Mouse (Mus musculus) CD4-positive, CD25-positive, alpha-beta regulatory T cell, adult 2 months (primary cell): ENCODE results near the gene Lrrc7.

Experiments
- DNase-seq: peaks from one replicate; pipeline ENCODE4 v3.0.0-alpha.2; 2012; ENCODE audit warnings: low read depth, low spot score

Gene Lrrc7

DNA sequence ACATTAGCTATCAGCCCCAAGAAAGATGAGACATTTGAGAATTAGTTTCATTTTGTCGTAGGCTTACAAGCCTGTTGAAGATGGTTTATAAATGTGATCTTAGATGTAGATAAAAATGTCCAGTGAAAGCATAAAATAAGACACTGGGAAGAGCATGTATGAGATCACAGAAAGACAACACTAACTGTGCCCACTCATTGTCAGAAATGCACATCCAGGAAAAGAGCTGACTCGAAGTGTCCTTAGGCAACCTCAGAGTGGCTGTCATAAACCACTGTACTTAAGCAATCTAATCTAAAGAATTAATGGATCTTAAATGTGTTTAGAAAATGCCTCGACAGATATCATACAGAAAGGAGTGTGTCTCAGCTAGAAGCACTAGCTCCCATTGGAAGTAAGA, 196.2 kb downstream of the Lrrc7 start:
- DNase-seq = no peak

DNA sequence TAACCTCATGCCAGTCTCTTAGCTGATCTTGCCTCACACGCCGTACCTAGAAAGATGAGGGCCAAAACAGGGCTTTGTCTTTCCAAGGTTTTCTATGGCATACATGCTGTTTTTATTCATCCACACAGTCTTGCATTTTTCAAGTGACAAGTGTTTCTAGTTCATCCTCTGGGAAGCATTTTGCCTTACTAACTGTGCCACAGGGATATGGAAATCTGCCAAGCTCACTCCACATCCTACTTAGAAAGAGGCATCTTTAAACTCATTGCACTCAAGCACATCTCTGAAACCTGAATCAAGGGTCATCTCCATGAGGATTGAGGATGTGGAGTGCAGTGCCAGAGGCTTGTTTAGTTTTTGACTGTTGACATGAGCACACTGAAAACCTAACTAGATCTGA, 199.9 kb downstream of the Lrrc7 start:
- DNase-seq = no peak

DNA sequence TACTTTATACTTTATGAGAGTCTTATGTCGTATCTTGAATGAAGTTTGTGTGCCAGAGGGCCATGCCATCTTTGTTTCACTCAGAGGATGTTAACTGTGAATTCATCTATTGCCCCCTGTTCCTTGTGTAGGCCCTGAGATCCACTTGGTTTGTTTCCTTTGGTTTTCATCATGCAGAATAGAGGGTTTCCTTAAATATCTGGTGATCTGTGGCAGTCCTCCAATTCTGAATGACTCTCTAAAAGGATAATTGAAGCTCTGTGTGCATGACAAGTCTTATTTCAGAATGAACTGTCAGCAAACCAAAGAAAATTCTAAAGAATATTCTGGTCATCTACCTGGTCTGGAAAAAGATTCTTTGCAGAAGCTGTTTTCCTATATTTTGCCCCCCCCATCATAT, 205.3 kb downstream of the Lrrc7 start:
- no peak for DNase-seq

DNA sequence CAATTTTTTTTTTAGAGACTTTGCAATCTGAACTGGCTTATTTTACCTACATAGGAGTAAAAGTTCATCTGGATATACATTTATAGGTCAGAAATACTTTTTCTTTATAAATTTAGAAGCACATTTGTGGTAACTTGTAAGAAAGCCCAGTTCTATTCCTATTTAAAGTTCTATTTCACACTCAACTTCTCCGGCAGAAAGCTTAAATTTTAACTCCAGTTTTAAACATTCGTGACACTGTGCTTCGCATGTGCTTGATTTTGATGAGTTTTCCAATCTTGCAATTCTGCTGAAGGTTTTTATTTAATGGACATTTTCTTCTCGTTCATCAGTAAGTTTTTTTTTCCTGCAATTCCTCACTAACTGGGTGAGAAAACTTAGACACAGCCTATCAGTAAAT, 205.8 kb downstream of the Lrrc7 start:
- no peak for DNase-seq

DNA sequence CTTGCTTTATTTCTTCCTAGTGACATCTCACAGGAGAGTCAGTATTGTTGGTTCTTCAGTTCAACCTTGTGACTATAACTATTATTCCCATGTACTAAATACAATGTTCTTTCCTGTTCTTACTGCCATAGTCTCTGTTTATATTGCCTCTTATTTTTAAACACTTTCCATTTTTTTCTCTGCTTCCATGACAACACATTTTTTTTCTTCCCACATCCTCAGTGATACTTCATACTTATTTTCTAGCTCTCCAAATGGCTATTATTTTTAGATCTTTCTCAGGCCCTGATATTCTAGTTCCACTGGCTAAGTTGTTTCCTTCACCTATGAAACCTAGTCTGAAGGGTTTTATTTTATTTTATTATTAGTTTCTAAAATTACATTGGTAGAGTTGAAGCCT, 221.2 kb downstream of the Lrrc7 start:
- DNase-seq = no peak

DNA sequence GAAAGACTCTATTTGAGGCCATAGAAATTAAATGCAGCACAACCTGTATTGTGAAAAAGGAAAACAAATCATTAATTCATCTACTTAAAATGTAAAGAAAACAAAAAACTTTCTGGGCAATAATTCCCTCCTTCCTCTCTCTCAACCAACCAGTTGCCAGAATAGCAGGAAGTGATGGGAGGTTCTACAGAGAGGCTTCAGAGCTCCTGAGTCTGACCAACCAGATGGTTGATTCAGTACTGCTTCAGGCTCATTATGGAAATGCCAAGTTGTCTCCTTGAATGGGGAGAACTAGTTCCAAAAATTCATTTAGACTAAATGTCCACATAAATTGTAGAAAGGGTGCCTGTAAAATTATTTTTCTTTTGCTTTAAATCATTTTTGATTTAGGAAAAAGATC, 231.9 kb downstream of the Lrrc7 start:
- no peak for DNase-seq

DNA sequence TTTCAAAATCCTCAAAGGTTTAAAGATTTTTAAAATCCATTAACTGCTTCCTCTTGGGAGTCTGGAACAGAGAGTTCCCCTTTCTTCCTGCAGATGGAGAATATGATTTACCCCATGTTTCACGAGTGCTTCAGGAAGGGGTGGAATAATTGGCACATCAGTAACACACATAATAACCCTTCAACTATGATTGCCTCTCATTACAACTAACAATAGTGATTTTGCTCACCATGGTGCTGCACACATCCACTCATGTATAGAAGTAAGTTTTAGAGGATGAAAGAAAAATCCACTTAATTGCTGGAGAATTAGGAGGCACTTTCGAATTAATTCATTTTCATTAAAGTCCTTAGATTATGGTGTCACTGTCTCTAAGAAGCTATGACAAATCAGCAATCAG, 251.6 kb downstream of the Lrrc7 start:
- DNase-seq = no peak

DNA sequence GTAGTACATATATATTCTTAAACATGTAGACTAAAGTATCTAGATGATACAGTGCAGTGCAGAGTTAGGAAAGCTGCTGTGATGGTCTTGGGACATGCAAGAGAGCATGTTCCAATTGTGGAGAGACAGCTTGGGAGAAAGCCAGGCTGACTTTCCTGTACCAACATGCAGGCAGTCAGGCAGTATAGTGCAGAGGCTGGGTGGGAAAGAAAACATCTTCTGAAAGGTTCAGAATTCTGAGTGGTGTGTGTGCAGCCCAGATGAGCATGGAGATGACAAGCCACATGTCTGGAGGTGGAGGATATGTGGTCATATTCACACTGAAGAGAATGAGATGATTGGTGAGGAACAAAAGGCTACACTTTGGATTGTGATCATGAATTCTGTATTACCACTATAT, 254.6 kb downstream of the Lrrc7 start:
- DNase-seq = no peak

DNA sequence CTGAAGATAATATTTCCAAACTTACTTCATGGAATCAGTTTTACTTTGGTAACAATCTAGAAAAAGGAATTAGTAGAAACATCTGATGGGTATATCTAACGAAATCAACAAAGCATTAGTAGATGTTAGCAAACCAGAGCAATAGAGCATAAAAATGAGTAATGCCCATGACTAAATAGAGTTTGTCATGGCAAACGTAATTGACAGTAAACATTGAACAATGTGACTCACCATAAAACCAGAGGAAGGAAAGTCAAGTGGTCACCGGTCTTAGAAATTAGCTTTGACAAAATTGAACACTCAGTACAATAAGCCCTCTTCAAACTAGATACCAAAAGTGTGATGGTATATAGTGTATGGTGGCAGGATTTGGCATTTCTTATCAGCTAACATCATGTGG, 263.3 kb downstream of the Lrrc7 start:
- no peak for DNase-seq

DNA sequence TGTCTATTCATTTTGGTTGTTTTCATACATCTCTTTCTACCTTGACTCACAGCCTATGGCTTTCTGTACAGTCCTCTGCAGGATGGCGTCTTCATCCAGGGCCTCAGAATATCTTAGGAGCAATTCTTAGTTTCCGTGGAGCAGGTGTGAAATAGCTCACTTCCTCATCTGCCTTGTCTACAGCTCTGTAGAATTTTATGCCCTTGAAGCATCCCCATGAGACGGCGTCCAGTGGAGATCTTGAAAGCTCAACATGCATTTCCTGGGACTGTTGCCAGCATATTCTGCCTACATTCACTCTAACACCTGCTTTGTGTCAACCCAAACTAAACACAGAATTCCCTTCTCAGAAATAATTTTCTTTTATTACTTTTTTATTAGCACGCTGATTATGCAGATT, 267.0 kb downstream of the Lrrc7 start:
- DNase-seq = no peak

DNA sequence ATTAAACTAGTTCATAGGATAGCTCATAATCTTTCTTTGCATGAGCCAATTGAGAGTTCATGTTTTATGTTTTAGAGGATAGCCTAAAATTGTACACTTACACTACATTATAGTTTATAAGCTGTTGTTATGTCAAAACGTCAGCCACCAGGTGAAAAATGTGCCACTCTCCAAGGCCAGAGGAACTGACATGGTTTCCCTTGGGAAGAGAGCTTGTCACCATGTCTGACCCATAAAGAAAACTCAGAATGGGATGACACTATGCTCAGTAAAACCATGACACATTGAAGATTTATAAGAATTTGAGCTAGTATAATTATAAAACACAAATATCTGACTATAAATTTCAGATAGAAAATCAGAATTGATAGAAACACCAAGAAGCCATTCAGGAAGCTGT, 277.6 kb downstream of the Lrrc7 start:
- no peak for DNase-seq

DNA sequence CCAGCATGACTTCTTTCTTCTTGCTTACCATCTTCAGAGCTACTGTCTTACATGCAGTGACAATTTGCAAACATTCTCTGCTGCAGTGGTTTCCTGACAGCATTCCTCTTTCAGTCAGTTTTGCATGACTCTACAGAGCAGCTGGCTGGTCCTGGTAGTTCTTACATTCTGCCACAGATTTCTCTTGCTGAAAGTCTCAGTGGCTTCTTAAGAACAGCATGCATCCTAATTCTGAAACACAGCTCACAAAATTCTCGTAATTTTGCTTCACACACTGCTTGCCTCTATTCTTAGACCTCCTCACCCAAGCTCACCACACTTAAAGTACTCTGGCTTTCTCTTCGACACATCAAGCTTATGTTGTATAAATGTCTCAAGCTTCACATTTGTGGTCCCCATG, 283.4 kb downstream of the Lrrc7 start:
- DNase-seq = no peak

DNA sequence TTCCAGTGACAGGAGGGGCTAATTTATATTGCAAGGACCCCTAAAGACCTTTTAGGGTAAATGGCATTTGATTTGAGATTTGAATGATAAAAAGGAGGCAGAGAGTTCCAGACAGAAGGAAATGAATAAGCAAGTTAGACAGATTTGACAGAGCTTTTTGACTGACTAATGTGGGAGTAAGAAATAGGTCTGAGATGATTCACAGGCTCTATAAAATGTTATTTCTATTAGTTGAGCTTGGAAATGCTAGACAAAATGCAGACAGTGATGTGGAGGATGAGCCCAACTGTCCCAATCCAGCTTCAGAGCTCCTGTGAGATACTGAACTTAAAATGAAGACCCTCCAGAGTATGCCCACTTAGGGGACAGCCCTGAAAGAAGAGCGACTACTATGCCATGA, 289.3 kb downstream of the Lrrc7 start:
- no peak for DNase-seq

DNA sequence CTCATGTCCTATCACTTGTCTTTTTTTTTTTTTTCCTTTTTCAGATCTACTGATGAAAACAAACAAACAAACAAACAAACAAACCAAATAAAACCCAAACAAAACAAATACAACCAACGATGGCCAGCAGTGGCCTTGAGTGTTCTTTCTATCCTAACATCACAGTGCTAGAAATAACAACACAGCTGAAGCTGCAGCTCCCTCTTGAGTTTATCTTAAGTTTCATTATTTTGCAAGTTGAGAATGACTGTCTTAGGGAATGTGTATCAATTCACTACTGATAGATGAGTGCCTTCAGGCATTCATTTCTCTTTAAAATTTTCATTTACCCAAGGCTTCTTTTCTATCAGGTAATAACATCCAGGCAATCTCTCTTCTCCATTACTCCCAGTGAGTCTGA, 291.1 kb downstream of the Lrrc7 start:
- DNase-seq = no peak

DNA sequence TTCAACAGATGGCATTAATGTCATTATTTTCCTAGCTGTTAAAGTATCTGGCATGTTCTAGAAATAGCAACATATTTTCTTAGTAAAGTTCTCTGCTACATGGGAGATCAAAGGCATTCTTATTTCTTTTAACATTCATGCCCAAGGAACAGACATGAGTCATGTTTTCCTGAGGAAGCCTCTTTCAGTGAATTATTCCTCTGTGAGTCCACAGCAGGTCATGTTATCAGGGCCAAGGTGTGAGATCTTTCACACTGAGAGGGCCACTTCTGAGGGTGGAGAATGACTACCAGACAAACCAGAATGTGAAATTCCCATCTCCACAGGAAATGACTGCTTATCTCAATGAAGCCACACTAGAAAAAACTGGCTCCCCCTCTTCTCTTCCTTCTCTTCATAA, 309.4 kb downstream of the Lrrc7 start:
- no peak for DNase-seq

DNA sequence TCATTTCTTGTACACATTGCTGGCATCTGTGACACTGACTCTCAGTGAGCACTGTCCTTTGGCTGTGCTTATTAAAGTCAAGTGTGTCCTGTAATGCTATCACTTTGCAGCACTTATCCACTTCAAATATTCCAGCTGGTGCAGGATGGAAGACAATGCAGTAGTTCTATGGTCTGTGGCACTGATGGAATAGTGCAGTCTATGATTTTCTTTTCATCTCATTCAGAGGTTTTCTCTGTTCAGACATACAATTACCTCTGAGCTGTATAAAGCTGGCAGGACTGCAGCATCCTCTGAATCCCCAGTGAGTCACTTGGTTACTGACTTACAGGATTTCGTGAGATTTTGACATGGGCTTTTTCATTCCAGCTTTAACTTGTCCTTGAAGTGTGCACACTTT, 314.3 kb downstream of the Lrrc7 start:
- DNase-seq = no peak

DNA sequence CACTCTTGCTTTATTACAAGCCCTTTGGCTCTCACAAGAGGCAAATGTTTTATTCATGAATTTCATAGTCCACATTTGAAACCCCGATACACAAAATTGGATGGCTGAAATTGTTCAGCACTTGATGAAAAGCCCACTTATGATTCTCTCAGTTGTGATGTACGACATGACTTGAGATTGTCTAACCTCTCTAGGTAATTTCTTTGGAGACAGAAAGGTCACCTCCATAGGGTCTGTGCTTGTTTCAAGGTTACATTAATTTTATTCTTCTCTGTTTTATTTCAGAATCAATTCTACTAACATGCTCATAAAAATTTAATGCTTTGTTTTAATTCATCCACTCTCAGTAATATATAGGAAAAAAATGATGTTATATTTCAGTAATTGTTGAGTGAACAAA, 351.4 kb downstream of the Lrrc7 start:
- no peak for DNase-seq

DNA sequence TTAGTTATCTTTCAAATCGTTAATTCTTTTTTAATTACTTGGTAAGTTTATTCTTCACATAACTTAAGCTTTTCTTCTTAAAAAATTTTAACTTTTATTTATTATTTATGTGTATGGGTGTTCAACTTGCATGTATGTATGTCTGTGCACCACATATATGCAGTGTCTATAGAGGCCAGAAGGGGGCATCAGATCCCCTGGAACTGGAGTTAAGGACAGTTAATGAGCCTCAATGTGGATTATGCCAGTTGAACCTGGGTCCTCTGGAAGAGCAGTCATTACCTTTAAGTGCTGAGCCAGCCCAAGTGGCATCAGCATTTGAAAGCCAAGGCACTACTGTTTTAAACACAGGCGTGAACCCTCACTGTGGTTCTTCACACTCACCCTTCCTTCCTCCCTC, 352.0 kb downstream of the Lrrc7 start:
- DNase-seq = peak; percentile 1

DNA sequence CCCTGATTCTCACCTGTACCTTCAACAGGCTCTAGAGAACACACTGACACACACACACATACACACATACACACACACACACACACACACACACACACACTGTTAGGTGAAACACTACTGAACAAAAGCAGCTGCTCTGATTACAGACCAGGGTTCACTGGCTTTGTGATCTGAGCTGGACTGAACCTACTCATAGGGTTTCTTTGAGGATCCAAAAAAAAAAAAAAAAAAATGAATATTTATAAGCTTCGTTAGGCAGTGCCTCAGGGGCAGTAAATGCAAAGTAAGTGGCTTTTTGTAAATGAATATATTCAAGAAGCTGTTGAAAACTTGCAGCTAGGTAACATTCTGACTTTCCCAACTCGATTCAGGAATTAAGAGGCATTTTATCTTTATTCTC, 354.2 kb downstream of the Lrrc7 start:
- DNase-seq = no peak

DNA sequence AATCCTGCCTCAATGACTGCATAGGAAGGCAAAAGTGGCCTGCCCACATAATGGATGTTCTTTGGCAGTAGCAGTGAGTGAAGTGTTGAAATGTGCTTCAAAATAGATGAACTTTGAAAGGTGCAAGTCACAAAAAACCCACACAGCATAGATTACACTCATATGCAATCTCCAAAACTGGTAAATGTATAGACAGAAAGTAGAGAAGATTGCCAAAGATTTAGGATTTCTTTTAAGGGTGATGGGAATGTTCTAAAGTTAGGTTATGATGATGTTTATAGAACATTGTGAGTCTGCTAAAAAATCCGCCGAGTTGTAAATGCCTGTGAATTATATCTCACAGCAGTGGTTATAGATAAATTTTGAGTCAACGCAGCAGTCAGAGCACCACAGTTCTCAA, 359.2 kb downstream of the Lrrc7 start:
- no peak for DNase-seq

DNA sequence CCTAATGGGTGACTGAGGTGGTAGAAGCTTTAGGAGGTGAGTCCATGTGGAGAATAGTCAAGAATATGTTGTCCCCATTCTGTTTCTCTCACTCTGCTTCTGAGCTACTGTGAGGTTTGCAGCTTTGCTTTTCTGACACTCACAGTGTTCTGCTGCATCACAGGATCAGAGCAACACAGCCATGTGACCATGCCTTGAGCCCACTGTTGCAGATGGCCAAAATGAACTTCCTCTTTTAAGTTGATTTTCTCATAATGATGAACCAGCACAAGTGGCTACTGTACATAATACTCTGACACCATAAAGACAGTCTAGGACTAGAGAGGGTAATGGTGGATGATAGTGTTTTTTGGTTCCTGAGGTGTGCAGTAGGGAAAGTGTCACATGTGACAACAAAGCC, 366.6 kb downstream of the Lrrc7 start:
- DNase-seq = no peak

DNA sequence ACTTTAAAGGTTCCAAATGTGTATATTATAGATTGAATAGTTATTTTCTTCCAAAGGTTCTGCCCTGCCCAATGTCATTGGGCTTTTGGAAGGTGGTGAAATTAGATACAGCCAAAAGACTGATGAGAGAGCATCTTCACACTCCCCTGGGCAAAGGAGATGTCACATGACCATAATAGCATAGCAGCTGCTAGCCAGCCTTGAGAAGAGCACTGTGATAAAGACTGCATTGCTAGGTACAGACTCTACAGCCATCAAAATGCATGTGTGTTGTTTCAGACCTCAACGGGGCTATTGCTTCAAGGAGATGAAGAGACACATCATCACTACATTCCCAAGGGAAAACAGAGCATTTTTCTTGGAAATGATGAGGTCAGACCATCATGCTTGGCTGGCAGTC, 368.8 kb downstream of the Lrrc7 start:
- DNase-seq = no peak

DNA sequence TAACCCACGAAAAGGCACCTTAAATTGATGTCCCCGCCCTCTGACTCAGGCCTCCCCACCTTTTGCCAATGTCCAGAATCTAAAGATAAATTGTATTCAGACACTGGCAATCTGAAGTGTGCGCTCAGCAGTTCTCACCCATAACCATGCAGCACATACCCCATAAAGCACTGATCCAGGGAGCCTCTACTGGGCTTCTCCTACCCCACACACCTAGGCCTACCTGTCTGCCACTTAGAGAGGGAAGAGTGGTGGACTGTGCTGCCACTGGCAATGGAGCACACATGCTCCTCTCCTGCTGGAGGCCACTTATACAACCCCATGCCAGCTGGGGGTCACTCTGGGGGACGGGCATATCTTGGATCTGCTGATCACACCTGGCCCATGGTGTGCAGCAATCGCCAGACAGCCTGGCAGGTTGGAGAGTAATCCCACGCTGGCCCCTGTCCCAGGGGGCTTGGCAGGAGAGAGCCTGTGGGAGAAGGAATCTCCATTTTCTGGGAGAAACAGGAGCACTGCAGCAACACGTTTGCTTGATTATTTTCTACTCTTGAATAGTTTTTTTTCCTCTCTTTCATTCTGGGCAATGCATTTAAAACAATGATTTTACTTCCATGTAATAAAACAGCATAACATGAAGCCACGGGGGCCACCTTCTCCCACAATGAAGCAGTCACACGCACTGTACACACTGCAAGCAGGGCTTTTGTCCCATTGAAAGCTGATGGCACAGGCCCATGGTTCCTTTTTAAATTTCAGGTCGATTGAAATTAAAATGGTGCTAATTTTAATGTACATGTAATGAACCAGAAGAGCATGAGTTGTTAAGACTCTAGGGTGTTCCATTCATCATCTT, 386.9 kb downstream of the Lrrc7 start:
- no peak for DNase-seq

DNA sequence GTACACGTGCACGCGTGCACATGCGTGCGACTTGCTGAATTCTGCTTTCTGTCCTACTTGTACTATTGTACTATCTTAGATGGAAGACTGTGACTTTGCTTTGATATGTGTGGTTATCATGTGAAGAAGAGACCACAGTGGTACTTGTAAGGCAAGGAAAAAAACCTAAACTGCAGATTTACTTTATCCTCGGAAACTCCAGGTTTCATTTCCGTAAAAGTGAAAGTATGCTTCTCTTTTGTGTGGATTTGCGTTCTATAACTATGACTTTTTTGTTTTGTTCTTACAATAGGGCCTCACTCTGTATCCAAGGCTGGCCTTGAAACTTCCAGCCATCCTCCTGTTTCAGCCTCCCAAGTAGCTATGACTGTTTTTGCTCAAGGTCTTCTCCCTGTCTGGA, 392.8 kb downstream of the Lrrc7 start:
- DNase-seq = no peak
